Mouse (Mus musculus): ENCODE measurements at regions not wholly inside any gene's neighbourhood (a gene's known extent, or its start where the extent isn't known, plus 50 kb on each side); places are given as distances from the start of the nearest gene placed in this dataset.

DNA sequence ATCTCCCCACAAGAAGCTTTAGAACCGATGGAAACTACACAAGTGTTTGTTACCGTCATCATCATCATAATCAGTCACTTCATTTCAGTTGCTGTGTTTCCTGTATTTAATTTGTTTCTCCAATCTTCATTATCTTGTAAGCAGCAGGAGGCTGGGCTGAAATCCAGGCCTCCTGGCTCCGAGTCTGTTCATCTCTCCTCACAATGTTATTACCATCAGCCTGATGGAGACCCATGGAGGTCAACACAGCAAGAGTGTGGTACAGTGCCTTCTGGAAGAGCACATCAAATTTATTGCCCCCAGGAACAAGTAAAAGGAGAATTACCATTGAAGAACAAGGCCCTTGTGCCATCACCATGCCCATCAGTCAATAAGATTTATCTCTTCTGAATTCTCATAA is 576.3 kb upstream of the Cdh11 start:
- no peak for DNase-seq (ENCODE audit: low read depth, low spot score)

DNA sequence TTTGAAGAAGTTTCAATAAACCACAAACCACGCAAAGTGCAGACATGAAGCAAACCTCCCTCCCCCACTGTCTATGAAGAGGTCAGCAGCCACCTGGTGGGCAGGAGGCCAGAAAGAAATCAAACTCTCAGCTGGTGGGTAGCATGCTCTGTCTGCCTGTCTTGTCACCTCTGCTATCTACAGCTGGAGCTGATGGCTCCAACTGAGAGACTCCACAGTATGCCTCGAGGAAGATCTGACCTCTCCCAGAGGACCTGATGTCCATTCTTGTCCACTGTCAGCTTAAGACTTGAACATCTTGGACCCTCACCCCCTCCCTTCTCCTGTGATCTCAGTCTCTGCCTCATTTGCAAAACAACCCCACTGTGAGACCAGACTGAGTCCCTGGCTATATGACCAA is 585.0 kb upstream of the Cdh11 start:
- DNase-seq (ENCODE audit: low read depth, low spot score) = no peak

DNA sequence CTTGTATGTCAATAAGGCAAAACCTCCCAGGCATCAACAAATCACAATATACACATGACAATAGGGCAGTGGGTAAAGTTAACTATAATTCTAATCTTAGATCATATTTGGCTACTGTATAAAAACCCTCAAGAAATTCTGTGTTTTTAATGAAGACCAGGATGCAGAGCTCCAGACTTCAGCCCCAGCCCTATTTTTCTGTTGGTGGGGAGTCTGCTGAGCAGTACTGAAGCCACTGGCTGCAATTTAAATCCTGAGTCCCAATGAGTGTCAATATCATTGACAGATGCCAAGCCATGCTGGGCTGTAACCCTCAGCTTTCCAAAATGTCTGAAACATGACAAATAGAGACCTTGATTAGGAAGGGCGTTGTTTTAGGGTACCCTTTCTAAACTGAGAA is 587.6 kb upstream of the Cdh11 start:
- no peak for DNase-seq (ENCODE audit: low read depth, low spot score)

DNA sequence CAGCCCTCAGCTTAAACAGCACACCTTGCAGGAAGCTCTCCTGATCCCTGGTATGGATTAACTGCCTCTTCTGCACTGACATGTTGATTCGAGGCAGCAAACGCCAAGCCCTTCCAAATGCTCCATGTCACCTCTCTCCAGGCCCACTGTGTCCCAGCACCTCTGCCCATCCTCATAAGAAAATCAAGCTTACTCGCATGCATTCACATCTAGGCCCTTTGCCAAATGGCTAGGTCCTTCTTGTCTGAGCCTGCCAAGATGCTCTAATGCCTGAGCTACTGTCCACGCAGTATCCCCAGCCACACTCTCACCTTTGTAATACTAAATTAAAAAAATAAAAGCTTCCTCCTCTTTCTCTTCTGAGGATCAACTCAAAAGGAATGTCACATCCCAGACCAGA is 588.7 kb upstream of the Cdh11 start:
- no peak for DNase-seq (ENCODE audit: low read depth, low spot score)

DNA sequence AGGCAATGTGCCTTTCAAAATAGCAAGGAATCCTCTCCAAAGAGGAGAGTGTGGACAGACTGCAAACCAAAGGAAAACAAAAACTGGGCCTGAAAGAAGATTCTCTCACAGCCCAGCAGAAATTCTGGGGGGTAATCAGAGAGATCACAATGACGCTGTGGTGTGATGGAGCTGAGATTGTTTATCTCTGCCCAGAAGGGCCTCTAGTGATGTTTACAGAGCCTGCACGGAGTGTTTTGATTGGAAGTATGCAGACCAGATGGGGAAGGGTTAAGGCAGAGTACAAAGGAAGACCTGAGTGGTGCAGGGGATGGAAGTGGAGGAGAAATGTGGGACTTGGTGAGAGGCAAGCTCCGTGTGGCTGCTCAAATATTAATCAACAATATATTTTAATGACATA is 593.1 kb upstream of the Cdh11 start:
- DNase-seq (ENCODE audit: low read depth, low spot score) = no peak

DNA sequence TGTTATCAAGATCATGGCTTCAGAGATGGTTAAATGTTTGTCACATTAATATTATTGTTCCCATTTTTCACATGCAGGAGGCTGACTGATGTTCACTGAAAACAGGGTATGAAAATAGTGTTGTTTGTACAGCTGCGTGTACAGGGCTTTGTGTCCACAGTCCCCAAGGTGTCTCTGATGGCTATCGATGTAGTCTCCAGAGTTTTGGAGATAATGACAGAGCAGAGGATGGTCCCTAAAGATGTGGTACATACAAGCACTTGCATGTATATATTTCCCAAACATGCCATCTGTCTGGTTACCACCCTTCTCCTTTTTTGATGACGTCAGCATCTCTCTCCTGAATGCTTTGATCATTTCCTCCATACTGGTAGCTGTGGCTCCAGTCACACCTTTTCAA is 596.1 kb upstream of the Cdh11 start:
- DNase-seq (ENCODE audit: low read depth, low spot score) = no peak

DNA sequence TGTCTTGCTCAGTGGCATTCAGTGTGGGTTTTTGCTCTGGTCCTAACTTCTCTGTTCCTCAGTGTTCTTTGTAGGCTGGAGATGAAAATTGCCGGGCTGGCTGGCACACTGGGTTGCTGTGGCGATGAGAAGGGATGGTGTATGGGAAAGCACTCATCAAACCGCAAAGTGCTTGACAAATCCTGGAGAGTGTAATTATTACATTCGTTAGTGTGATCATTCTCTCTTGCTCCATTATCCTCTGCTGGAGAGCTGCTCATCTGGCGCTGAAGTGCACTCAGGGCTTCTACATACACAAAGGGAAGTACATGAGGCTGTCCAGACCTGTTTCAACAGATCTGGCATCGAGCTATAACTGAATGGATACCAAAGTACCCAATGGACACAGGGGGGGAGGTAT is 605.9 kb upstream of the Cdh11 start:
- no peak for DNase-seq (ENCODE audit: low read depth, low spot score)

DNA sequence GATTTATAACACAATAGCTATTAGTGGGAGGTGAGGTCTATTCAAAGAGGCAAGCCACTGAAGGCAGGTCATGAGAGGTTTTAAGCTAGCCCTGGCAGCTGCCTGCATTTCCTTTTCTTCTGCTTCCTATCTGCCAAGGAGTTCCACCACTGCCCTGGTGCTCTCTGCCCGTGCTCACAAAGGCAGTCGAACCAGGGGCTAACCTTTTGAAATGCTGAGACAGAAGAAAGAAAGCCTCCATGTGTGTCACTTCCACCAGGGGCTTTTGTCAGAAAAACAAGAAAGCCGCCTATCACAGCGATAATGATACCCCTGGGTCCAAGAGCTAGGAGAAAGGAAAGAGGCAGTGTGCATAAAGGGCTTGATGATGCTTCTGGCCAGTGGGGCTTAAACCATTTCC is 609.9 kb upstream of the Cdh11 start:
- no peak for DNase-seq (ENCODE audit: low read depth, low spot score)

DNA sequence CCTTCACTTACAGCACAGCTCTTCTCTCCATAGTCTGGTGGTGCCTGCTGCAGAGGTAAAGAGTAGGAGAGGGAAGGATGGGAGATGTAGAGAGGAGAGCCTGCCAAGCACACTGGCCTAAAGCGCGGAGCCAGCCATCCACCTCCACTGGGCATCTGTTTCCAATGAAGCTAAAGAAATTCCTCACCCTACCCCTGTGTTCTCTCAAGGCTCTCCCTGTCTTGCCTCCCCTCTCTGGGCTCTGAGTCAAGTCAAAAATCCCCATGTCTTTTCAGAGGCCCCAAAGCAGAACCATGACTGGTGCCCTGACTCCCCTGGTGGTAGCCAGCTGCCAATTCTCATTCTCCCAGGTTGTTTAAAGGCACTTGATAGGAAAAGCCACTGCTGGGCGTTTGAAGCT is 612.7 kb upstream of the Cdh11 start:
- no peak for DNase-seq (ENCODE audit: low read depth, low spot score)

DNA sequence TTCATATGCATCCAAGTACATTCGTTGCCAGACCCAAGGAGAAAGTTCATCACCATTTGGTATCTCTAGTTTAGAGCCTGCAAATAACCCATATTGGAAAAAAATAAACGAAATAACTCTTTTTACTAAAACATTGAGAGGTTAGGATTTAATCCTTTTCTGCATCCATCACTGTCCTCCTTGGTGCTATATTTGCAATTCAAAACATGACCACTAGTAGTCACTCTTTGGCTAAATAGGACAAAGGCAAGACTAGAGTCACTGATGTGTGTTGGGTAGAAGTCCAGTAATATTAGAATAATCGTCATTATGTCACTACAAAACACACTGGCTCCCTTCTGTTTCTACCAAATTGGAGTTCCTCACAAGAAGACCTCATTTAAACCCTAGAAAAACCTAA is 614.0 kb upstream of the Cdh11 start:
- no peak for DNase-seq (ENCODE audit: low read depth, low spot score)

DNA sequence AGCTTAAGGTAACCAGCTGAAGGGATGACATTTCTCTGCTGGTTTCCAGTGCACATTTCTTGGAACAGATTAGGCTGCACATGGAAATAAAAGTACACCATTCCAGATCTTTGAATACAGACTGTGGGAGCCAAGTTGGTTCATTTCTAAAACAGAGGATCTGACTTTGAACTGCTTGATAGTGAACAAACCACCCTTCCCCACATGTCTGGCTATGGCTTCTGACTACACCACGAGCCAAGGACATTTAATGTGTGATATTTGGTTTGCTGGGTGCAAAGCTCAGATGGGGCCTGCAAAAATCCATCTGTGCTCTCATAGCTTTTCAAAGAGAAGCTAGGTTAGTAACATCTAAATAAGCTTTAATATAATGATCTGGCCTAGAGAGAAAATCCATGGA is 614.7 kb upstream of the Cdh11 start:
- DNase-seq (ENCODE audit: low read depth, low spot score) = no peak

DNA sequence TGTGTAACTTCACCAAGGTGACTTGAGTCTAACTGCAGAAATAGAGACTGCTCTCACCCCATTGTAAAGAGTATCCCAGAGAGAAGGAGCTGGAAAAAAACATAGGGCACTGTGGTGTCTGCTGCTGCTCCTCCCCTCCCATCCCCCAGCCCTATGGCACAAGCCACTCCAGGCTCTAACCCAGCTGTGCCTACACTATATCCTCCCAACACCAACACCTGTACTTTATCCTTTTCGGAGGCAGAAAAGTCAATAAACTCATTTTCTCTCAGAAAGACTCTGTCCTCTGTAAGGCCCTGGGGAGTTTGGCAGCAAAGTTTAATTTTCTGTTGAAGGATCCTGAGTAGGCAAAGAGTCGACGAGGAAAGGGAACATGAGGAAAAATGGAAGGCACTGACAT is 617.3 kb upstream of the Cdh11 start:
- DNase-seq (ENCODE audit: low read depth, low spot score) = no peak

DNA sequence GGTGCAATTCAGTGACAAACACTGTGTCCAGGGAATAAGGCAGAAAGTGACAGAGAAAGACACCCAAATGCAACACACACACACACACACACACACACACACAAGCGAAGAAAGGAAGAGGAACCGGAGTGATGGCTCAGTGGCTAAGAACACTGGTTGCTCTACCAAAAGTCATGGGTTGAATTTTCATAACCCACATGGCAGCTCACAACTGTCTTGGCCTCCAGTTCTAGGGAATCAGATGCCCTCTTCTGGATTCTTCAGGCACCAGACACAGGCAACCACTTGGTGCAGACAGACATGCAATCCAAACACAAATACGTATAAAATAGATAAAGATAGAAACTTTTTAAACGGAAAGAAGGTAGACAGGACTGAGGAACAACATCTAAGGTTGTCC is 618.4 kb upstream of the Cdh11 start:
- no peak for DNase-seq (ENCODE audit: low read depth, low spot score)

DNA sequence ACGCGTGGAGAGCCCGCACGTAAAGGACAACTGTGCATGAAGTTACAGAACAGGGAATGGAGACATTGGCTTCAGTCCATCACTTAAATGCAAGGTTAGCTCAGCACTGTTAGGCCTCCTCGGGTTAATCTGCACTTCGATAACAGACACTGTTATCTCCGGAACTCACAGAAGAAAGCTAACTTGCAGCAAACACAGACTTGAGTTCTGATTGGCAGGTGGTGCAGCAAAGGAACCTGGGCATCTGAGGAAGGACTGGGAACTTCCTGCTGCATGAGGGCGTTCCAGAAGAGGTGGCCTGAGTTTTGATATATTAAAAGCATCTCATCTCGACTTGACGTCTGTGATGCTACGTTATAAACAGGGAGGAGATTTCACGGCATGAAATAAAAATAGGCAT is 620.3 kb upstream of the Cdh11 start:
- no peak for DNase-seq (ENCODE audit: low read depth, low spot score)

DNA sequence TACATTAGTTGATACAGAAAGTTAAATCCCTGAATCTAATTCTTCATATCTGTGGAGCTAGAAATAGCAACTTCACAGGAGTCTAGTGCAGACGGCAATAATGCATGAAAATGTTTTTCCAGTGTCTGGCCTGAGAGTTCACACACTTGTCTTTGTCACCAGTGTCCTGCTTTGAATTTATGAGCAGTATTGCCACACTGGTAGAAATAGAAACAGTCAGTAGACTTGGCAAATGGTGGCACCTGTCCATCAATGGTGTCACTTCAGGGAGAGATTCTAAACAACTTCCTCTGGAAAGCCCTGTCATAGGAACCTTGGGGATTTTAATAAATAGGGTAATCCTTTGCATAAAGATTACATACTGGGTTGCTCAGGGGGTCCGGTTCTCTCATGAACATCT is 621.5 kb upstream of the Cdh11 start:
- DNase-seq (ENCODE audit: low read depth, low spot score) = no peak

DNA sequence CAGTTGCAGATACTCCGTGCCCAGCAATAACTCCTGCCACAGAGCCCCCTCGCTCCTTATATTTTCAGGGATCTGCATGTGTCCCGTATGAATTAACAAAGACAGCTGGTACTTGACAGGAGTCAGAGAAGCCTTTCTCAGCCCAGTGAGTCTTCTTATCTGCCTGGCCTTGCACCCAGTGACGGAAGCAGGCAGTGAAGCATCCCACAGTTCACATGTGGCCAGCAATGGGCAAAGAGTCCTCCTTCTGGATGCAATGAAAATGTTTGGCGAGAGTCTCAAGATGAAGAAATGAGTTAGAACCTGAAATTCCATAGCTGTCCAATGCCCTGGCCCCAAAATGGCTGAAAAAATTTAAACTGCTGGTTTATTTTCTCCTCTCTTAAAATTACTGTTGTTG is 622.2 kb upstream of the Cdh11 start:
- DNase-seq (ENCODE audit: low read depth, low spot score) = no peak

DNA sequence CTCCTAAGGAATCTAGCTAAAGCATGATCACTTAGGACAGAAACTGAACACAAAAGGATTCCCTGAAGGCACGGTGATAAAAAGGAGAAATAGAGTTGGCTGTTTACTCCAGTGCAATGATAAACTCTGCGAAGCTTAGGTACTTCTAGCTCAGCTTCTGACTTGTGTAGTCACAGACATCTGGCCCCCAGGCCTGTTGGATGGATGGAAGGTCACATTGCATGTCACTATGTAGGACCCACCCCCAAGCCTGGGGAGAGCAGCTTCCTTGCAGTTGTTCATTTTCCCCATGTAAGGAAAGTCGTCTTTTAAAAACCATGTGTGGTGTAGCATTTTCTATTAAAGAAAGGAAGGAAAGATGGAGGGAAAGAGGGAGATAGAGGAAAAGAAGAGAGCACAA is 623.0 kb upstream of the Cdh11 start:
- DNase-seq (ENCODE audit: low read depth, low spot score) = no peak

DNA sequence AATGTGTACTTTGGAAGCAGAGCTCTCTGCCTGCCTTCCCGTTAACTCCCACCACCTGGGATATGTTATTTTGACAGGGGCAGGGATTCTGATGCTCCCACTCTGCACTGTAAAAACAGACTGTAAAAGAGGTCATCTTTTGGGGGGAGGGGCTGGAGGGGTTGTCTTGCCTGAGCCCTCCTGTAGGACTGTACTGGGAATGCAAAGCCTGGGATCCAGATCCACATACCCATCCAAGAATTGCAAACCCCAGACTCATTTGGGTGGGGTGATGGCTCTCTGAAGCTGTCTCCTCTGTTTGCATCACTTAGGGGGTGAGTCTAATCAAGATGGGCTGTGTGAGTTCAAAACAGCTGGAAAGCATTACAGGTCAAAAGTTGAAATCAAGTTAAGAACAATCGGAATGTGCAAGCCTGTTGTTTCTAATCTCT is 623.7 kb upstream of the Cdh11 start:
- DNase-seq (ENCODE audit: low read depth, low spot score) = no peak

DNA sequence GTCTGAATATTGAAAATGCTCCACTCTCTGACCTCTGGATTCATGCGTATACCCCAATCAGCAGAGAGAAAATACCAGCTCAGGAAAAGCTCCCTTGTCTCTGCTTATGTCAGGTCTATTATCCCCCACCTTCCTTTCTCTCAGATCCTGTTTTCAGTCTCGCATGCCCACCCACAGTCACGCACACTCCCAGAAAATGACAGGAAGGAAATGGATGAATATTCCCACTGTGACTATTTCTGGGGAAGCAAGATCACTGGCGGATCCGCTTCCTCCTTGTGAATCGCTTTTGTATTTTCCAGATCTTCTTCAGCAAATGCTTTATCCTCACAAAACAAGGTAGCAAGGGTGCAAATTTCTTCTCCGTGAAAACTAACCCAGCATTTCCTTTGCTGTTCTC is 627.3 kb upstream of the Cdh11 start:
- DNase-seq (ENCODE audit: low read depth, low spot score) = no peak

DNA sequence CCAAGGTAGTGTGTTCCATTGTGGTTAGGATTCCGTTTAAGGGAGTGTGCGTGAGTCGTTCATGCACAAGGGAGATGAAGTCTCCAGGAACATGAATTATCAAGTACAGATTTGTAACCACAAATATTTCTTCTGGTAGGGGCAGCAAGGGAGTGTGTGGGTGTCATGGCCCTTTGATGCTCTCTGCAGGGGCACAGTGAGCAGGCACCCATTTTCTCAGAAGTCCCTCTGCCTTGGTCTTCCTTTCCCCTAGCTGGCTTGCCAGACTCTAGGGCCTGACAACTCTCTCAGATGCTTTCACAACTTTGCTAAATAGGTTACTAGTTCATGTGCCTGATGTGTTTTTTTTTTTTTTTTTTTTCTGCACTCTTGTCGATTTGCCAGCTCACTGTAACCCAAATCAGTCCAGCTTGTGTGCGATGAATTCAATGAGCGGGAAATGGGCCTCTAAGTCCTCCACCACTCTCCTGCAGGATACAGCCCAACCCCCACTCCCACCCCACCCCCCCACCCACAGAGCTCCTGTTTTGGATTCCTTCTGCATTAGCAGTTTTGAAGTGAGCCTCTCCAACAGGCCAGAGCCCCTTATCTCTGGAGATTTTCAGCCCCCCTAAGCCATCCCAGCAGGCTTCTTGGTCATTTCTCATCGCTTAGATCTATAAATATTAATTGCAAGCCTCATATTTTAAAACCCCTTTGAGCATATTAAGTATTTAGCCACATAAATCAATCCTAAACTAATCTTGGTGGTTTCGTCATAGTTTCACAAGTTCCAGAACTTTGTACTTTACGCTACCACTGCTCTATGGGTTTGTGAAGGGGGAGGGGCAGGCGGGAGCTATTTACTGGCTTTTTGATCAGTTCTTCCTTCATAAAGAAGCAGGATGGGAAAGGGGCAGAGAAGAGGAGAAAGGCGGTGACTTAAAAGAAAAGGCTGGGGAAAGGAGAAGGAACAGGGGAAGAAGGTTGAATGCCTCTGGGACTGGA is 628.4 kb upstream of the Cdh11 start:
- DNase-seq (ENCODE audit: low read depth, low spot score) = no peak

DNA sequence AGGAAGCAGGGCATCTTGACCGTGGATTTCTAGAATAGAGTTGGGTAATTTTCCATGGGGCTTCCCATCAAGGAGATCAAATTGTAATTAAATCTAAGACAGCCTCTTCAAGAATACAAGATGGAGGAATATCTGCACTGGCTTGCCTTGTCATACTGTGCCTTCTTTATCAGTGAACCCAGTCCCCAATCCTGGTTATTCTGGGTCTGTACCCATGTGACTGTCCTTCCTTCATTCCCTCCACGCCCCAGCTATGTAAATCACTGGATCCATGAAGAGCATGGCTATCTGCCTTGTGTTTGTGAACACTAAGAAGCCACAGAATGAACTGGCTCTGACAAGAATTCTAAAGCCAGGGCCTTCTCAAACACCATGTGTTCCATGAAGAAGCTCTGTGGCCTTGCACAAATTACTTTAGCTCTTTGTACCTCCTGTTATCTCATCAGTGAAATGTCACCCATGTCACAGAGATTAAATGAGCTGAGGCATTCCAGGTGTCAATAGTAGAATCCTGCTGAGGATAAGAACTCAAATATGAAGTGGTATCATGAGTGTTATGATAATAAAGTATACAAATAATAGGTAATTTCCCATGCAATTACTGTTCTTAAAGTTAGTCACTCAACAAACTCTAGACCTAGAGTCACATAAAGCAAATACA is 637.0 kb upstream of the Cdh11 start:
- DNase-seq (ENCODE audit: low read depth, low spot score) = no peak

DNA sequence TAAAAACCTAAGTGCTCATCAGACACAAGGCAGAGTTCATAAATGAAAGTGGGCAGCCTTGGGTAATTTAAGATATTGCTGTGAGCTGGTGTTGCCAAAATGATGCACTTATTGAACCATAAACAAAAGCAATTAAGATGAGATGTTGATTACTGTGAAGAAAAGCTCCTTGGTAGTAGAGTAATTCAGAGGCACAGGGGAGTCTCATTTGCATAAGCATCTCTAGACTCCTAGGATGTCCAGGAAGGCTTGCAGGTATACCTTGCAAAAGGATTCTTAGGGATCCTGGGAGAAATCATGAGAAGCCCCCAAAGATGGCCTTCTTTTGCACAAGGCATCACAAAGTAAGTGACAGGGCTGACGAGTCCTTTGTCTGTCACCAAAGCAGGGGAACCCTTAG is 640.5 kb upstream of the Cdh11 start:
- no peak for DNase-seq (ENCODE audit: low read depth, low spot score)

DNA sequence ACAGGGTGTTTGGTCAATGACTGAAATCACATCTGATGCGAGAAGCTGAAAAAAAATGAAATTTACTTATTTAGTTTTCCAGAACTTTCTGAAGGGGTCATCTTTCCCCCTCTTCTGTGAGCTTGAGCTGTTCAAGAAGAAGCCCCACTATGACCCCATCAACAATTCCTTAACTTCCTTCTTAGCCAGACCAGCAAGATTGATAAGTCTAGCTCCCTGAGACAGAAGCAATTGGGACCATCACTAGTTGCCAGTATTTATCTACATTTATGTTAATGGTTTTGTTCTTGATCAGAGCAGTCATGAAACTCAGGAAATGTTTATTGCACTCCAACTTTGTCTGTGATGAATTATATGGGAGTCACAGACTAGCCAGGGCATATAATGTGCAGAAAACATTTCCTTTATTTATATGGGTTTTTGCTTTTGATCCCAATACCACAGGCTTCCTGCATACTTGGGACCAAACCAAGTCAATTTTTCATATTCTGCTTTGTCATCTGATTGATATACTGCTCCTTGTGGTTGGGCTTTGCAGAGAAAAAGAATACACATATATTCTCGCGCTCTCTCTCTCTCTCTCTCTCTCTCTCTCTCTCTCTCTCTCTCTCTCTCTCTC is 645.5 kb upstream of the Cdh11 start:
- no peak for DNase-seq (ENCODE audit: low read depth, low spot score)

Measured in A20 (cell line).